Mouse (Mus musculus) kidney, embryonic 15.5 days (tissue): Measurements from ENCODE around the gene Flt4. TPM values are rescaled to one million over a fixed set of nuclear protein-coding genes. Genes with fewer than 3 reads are reported as not detected.

Experiments used
- polyA plus RNA-seq: library from polyadenylated mRNA; unstranded; fragments of >200 nt; fragmentation: Nextera tagmentation; extraction: Ambion mirVana; gene quantifications from 2 replicates; pipeline ENCODE4 v1.2.1, GENCODE M21; 2015

Flt4 gene
- polyA plus RNA-seq, 1 experiment from 2014 or later: 10.1 TPM

Other genes with a start within 250 kb of the Flt4 start
- gene Olfr1389, start 186.2 kb upstream of the Flt4 start, polyA plus RNA-seq: not detected in 2 replicates
- gene Olfr1388, start 172.6 kb upstream of the Flt4 start, polyA plus RNA-seq: 0.06 and 0.09 TPM in 2 replicates
- gene Olfr1387, start 153.9 kb upstream of the Flt4 start, polyA plus RNA-seq: not detected in 2 replicates
- gene Olfr1386, start 144.2 kb upstream of the Flt4 start, polyA plus RNA-seq: not detected in 2 replicates
- gene Olfr1385, start 120.2 kb upstream of the Flt4 start, polyA plus RNA-seq: not detected in 2 replicates
- gene Olfr1384, start 102.5 kb upstream of the Flt4 start, polyA plus RNA-seq: not detected in 2 replicates
- not detected in 2 replicates for gene Olfr1383, start 89.6 kb upstream of the Flt4 start, polyA plus RNA-seq
- not detected in 2 replicates for gene Olfr1382, start 81.0 kb upstream of the Flt4 start, polyA plus RNA-seq
- gene Olfr1381, start 65.8 kb upstream of the Flt4 start, polyA plus RNA-seq: 0.06 TPM in 1 of 2 replicates, not detected in the other
- gene Olfr1380, start 52.4 kb upstream of the Flt4 start, polyA plus RNA-seq: not detected in 2 replicates
- gene Scgb3a1, start 54.3 kb downstream of the Flt4 start, polyA plus RNA-seq: not detected in 2 replicates
- 67.1 and 70.8 TPM in 2 replicates for gene Cnot6, start 103.5 kb downstream of the Flt4 start, polyA plus RNA-seq
- gene Gfpt2, start 184.9 kb downstream of the Flt4 start, polyA plus RNA-seq: 12.4 and 13.8 TPM in 2 replicates
- 30.3 and 30.4 TPM in 2 replicates for gene Mapk9, start 237.5 kb downstream of the Flt4 start, polyA plus RNA-seq